Mouse (Mus musculus) CD8-positive naive resting alpha-beta T cell, adult 2 months (primary cell): Measurements from ENCODE around the gene Ptgdr2.
A peak's percentile ranks its signal among the peaks of the same experiment; 100 is the strongest.

Experiments
- DNase-seq, 2 experiments: peaks; one replicate each; pipeline ENCODE4 v3.0.0; 2022; ENCODE audit warnings: low read depth in 2 of 2, low spot score in 2 of 2

The Ptgdr2 gene

GRCm38 (mm10) chr19:10937110-10937563 is at the start of gene Ptgdr2:
Ptgdr2 (plus strand) TSS chr19:10937160.
- DNase-seq, result no peak

GRCm38 (mm10) chr19:10892201-10892600 is 44.8 kb upstream of the Ptgdr2 start:
- DNase-seq, result no peak

GRCm38 (mm10) chr19:10895016-10895528 is 41.9 kb upstream of the Ptgdr2 start, which contains the start of gene Prpf19:
Prpf19 (plus strand) TSS chr19:10895231.
- DNase-seq, result peak; percentile 90 to 96

- no peak for DNase-seq
These were observed 41.3 kb upstream of the Ptgdr2 start for GRCm38 (mm10) chr19:10895708-10896107.

GRCm38 (mm10) chr19:10896849-10897248 is 40.1 kb upstream of the Ptgdr2 start:
- DNase-seq, result no peak

GRCm38 (mm10) chr19:10897491-10897890 is 39.5 kb upstream of the Ptgdr2 start:
- DNase-seq, result no peak

- DNase-seq, result no peak
These were observed 36.6 kb upstream of the Ptgdr2 start for GRCm38 (mm10) chr19:10900315-10900714.

GRCm38 (mm10) chr19:10901046-10901445 is 35.9 kb upstream of the Ptgdr2 start:
- no peak for DNase-seq

GRCm38 (mm10) chr19:10904512-10904911 is 32.4 kb upstream of the Ptgdr2 start:
- DNase-seq, result no peak

GRCm38 (mm10) chr19:10904927-10905727 is 31.8 kb upstream of the Ptgdr2 start:
- no peak for DNase-seq

- no peak for DNase-seq
These were observed 31.3 kb upstream of the Ptgdr2 start for GRCm38 (mm10) chr19:10905728-10906000.

GRCm38 (mm10) chr19:10907891-10908290 is 29.1 kb upstream of the Ptgdr2 start:
- DNase-seq, result peak; percentile 32 to 48

GRCm38 (mm10) chr19:10909087-10909721 is 27.8 kb upstream of the Ptgdr2 start:
- DNase-seq, result no peak

- no peak for DNase-seq
These were observed 22.7 kb upstream of the Ptgdr2 start for GRCm38 (mm10) chr19:10914291-10914690.

- no peak for DNase-seq
These were observed 22.1 kb upstream of the Ptgdr2 start for GRCm38 (mm10) chr19:10914870-10915269.

GRCm38 (mm10) chr19:10916506-10916905 is 20.5 kb upstream of the Ptgdr2 start:
- DNase-seq, result no peak

- DNase-seq, result no peak
These were observed 18.5 kb upstream of the Ptgdr2 start for GRCm38 (mm10) chr19:10918321-10918991.

- no peak for DNase-seq
These were observed 16.4 kb upstream of the Ptgdr2 start, which contains the start of gene Zp1 for GRCm38 (mm10) chr19:10920532-10920931. Zp1 (minus strand) TSS chr19:10920632.

GRCm38 (mm10) chr19:10921058-10921457 is 15.9 kb upstream of the Ptgdr2 start:
- no peak for DNase-seq

GRCm38 (mm10) chr19:10924220-10924619 is 12.7 kb upstream of the Ptgdr2 start:
- DNase-seq, result no peak

- no peak for DNase-seq
These were observed 10.8 kb upstream of the Ptgdr2 start for GRCm38 (mm10) chr19:10926123-10926621.

GRCm38 (mm10) chr19:10926666-10927065 is 10.3 kb upstream of the Ptgdr2 start:
- no peak for DNase-seq
